Mouse (Mus musculus): Measurements from ENCODE around the gene Daxx.
"Not testable (repeated sequence)": the region's sequence is repeated elsewhere in the genome, so short reads cannot be mapped to it uniquely, and the experiment has no call there.

Gene Daxx

DNA sequence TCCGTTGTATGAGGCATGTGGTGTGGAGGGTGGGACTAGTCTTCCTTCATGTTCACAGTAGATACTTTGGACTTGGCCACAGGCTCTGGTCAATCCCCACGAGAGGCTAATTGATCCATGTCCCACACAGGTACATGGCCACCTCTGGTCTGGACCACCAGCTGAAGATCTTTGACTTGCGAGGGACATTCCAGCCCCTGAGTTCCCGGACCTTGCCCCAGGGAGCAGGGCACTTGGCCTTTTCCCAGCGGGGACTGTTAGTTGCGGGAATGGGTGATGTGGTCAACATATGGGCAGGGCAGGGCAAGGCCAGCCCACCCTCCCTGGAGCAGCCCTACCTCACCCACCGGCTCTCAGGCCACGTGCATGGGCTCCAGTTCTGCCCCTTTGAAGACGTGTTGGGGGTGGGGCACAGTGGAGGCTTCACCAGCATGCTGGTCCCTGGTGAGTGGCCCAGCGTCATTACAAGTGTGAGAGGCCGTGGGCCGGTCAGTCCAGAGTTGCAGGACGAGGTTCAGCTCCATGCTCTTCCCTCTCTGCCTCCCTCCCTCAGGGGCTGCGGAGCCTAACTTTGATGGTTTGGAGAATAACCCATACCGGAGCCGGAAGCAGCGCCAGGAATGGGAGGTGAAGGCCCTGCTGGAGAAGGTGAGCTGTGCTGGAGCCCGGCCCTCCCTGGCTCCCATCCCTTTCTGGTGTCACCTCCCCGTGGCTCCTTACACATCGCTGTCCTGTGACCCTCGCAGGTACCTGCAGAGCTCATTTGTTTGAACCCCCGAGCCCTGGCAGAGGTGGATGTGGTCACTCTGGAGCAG is 39.1 kb downstream of the Daxx start:
- no peak for DNase-seq

DNA sequence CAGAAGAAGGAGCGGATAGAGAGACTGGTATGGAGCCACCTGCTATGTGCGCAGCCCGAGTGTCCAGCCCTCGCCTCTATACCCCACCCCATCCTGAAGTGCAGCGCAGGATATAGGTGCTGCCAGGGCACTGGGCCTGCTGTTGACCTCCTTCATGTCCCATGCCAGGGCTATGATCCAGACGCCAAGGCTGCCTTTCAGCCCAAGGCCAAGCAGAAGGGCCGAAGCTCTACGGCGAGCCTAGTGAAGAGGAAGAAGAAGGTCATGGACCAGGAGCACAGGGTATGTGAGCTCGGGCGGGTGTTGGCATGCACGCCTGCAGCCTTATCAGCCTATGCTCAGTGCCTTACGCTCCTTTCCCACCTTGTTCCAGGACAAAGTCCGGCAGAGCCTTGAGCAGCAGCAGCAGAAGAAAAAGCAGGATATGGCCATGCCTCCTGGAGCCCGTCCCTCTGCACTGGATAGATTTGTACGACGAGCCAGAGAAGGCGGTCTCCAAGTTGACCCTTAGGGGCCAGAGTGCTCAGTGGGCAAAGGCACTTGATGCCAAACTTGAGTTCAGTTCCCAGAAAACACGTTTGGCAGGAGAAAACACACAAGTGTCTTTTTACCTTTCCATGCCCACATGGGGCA is 39.8 kb downstream of the Daxx start:
- DNase-seq, result no peak

DNA sequence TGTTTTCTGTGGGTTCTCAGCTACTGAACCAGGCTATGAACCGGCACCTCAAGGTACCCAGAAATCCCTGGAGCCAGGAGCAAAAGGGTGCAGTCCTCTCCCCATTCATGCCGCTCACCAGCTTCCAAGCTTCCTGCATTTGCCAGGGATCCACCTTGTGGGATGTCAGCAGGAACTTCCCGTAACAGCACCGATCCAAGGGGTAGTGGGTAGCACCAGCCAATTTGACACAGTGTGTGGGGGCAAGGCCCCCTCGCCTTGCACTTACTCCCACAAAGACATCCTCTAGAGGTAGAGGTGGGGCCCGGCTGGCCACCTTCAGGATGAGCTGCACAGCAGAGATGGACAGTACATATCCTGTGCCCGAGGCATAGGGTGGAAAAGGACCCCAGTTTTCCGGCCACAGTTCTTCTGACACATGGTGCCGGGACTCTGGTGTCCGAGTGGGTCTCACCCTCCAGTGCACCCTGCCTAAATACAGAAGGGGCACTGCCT is 41.0 kb downstream of the Daxx start:
- DNase-seq, result no peak

DNA sequence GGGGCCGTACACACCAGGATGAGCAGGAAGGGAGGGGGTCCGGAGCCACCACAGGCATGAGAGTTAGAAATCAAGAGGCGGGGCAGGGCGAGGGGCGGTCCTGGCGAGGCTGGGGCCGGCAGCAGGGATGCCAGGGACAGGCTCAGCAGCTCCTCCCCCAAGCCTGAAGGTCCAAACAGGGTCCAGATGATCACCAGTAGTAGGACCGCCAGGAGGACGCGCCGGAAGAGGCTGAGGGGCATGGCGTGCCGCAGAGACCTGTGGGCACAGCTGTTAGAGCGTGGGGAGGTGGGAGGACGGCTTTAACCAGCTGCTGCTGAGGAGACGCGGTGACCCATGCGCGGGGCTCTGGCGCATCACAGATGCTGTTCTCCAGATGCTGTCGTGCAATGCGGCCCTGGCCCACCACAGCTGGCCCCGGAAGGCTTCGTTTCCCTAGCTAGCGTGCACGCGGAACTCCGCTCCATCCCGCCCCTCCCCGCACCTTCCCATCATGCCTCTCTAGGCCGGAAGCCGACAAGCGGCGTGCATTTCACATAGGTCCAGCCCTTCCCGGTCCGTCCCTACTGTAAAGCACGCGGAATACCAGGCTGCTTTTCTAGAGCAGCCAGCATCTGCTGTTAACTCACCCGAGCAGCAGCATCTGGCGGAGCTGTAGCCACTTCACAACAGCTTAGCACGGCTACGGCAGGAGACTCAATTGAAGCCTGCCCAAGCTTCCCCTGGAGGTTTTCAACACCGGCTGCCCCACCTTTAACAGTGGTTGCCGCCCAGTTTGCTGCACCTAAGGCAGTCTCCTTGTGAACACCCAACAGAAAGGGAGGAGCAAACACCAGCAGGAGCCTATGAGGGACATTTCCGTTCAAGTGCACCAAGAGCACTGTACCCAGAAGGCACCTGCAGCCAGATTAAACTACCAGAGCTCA is 42.1 kb downstream of the Daxx start, which contains the start of gene B3galt4:
Gene B3galt4, minus strand, starts transcription at position 468 of the 926 bp plus-strand sequence.
- DNase-seq, result peak; percentile 73

DNA sequence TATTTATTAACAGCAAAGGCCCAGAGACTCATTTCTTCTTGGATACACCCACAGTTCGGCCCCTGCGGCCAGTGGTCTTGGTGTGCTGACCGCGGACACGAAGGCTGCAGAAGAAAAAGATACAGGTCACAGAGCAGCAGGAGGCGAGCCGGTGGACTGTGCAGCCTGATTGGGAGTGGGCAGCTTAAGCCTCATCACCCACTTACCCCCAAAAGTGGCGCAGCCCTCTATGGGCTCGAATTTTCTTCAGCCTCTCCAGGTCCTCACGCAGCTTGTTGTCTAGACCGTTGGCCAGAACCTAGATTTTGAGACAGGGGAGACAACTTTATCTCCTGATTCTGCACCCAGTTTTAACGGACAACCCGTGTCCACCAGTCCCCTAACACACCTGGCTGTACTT is 42.8 kb downstream of the Daxx start:
- not testable (repeated sequence) for DNase-seq

DNA sequence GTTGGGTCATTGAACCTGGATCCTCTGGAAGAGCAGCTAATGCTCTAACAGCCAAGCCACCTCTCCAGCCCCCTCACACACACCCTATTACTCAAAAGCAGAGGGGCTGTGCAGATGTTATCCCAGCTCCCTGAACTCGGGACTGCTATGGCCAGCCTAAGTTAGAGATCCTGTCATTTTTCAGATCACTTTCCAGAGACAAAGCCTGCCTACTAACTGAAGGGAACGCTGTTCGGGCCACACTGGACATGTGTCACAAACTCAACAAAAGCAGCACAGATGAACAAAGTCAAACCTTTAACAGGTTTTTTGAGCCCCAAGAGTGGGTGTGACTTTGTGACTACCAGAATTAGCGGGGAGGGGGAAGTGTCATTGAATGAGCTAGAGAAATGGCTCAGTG is 43.7 kb downstream of the Daxx start:
- DNase-seq, result no peak

DNA sequence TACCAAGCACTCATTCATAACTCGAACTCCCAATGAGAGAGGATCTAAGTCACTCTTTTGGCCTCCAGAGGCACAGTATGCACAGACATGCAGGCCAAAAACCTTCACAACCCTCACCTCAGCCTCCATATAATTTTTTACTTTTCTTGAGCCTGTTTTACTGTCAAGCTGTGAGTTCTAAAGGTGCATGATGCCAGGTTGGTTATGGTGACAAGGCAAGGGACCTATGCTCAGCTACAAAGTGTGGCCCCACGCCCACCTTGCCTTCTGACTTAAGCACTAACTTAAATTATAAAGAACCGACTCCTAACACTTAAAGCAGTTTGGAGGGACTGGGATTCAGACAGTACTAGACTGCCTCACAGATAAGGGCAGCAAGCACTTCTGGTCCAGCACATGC is 44.1 kb downstream of the Daxx start:
- no peak for DNase-seq

DNA sequence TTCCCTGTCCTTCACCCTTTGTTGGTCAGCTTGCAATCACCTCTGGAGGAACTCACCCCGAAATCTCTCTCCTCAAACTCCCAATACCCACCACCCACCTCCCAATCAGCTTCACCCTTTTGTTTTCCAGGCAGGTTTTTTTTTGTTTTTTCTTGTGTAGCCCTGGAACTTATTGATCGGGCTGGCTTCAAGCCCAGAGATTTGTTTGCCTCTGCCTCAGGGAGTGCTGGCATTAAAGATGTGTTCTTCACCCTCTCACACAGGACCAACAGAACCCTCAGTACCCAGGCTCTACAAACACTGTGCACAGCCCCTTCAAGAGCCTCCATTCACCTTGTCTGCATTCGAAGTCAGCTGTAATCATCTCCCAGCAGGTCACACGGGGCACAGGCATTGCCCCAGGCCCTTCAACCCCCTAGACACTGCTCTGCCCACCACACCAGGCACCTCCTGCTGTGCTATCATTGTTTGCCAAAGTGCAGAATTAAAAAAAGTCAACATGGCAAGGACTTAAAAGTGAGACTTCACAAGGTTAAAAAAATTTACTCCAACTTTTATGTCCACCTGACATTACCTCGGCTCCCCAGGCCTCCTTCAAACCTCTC is 44.8 kb downstream of the Daxx start:
- no peak for DNase-seq

DNA sequence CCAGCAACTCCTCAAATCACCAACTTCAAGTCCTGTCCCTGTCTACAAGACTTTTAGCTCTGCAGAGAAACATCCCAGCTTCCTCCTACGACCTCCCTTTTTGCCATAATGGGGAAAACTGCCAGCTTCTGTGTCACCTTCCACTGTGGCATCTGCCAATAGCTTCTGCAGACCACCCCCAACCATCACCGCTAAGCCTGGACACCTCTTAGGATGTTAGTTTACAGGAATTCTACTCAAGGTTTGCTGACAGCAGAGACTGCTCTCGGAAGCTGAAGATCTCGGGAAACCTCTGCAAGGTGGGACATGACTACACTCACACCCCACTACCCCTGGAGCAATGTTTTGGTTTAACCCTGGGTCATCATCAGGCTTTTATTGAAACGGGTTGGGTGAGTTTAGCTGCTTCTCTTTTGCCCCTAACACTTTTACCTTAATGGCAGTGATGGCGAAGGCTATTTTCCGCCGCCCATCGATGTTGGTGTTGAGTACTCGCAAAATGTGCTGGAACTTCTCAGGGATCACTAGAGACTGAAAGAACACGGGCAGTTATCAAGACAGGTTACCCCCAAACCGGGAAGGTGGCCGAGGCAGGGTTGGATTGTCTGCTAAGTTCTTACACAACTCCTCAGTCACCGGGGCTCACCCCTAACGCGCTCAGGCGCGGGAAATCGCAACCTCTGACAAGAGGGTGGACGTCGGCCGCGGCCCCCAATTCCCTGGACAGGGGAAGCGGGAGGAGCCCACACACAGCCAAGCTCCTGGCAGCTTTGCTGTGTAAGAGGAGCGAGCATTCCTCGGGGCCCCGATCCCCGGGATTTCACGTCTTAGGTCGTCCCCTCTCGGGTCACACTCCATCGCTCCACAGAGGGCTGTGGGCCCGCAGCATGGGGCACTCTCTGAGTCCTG is 45.7 kb downstream of the Daxx start:
- no peak for DNase-seq

DNA sequence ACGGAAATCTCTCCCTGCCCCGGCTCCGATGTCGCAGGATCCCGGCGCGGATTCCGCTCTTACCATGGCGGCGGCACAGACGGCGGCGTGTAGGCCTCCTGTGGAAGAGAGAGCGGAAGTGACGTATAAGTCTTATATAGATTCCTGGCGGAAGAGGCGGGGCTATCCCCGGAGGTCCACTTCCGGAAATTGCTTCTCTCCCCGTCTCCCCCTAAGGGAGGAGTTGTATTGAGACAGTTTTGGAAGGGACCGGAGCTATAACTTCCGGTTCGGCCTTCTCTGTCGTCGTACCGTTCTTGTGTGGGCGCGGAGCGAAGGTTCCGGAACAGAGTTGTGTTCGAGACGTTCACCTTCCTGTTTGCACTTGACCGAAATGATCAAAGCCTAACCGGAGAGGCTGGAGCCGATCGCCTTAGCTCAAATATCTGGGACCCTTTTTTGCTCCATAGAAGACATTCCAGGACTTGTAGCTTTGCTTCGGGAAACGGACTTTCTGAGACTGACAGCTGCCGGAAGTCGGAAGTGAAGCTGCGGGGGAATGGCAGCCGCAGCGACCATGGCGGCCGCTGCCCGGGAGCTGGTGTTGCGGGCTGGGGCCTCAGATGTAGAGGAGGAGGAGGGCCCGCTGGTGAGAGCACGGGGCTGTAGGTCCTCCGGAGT is 46.5 kb downstream of the Daxx start, which contains the start of the genes Vps52 and Rps18:
Gene Vps52, plus strand, starts transcription at position 258 of the 660 bp plus-strand sequence.
Gene Rps18, minus strand, starts transcription at position 447 of the 660 bp plus-strand sequence.
- peak; percentile 95 for DNase-seq

DNA sequence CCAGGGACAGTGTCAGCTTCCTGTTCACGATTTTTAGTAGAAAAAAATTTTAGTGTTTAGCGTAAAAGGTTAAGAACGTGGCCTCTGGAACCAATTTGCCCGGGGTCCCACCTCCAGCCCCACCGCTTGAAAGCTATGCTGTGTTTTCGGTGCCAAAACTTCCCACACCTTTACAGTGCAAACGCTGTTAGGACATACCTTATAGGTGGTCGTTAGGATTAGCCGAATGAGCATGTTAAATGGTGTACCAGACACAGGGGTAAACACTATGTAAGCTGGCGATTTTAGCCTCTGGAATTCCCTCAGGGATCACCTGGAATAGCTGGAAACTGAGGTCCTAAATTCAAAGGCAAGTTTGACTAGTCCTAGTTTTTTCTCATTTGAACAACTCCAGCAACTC is 47.1 kb downstream of the Daxx start:
- no peak for DNase-seq

DNA sequence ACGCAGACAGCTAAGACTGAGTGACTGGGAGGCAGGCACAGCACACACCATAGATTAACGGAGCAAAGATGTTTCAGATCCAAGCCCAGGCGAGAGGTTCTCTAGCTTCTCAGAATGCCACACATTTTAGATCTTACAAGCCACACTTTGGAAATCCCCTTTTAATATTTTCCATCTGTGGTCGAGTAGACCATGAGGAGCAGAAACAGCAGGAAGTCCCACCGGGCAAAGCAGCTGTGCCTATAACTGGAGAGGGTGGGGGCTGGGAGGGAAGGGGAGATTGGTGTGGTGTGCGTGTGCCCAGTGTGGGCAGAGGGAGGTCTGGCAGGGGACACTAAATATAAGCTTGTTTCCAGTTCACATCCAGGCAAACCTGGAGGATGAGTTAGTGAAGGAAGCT is 48.3 kb downstream of the Daxx start:
- DNase-seq, result no peak

DNA sequence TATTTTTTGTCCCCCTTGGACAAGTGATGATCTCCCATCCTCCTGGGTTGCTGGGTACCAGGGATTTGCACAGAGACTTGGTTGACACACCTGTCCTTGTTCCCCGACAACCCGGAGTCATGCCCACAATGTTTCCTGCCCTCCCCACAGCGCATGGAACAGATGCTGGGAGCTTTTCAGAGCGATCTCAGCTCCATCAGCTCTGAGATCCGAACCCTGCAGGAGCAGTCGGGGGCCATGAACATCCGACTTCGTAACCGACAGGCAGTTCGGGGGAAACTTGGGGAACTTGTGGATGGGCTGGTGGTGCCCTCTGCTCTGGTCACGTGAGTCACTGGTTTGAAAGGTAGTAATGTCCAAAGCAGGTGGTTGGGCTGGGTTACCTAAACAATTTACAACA is 49.2 kb downstream of the Daxx start:
- DNase-seq, result no peak

DNA sequence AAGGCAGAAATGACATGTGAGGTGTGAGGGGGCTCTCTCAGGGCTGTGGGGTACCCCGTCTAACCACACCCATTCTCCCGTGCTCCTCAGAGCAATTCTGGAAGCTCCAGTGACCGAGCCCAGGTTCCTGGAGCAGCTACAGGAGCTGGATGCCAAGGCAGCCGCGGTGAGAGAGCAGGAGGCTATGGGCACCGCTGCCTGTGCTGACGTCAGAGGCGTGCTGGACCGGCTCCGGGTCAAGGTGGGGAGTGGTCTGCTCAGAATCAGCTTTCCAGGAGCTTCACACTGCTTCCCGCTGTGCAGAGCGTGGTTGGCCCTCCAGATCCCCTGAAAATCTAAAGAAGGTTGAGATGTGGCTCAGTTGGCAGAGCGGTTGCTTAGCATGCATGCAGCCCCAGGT is 49.9 kb downstream of the Daxx start:
- no peak for DNase-seq

DNA sequence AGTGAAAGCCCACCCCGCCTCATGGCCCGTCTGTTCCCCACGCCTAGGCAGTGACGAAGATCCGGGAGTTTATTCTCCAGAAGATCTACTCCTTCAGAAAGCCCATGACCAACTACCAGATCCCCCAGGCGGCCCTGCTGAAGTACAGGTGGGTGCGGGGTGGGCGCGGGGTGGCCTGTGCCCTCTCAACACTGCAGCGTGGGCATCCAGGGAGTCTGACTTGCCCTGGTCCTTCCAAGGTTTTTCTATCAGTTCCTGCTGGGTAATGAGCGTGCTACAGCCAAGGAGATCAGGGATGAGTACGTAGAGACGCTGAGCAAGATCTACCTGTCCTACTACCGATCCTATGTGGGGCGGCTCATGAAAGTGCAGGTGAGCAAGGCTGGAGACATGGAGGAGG is 50.7 kb downstream of the Daxx start:
- no peak for DNase-seq

DNA sequence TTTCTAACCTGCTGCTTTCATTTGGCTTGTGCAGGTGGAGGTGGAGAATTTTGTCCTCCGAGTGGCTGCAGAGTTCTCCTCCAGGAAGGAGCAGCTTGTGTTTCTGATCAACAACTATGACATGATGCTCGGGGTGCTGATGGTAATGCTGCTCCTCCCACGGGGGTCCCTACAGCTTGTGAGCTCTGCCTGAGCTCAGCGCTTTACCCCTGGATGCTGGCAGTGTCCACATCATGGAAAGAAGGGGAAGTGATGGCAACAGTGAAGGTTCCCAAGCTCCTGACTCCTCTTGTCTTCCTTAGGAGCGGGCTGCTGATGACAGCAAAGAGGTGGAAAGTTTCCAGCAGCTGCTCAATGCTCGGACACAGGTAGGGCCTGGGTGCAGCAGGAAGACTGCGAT is 53.7 kb downstream of the Daxx start:
- no peak for DNase-seq

Data from kidney, adult 18-20 months (tissue).